8 mouse cellular contexts compared by ENCODE assay signal in genomic region chr4:134852438-134853255, GRCm38 (mm10). TPM values are rescaled to one million over a fixed set of nuclear protein-coding genes. Genes with fewer than 3 reads are reported as not detected.
DNase-seq lines count a peak whose midpoint lies in the region; ATAC-seq and TF ChIP-seq lines count a peak whose summit lies in the region.

No protein-coding gene starts in this region.

- peak overlapping the region; percentile 98 for H3K27ac ChIP-seq in heart, embryonic 10.5 days
- no peak overlapping the region for H3K27ac ChIP-seq in embryonic fibroblast, embryonic 13.5 days (ENCODE audit: insufficient read depth, low read length)
- peak overlapping the region; percentile 100 for H3K27ac ChIP-seq in hindbrain, embryonic 13.5 days
- H3K27ac ChIP-seq in liver, embryonic 13.5 days = peak overlapping the region; percentile 94

- TF ChIP-seq CTCF in embryonic fibroblast, embryonic 13.5 days (IDR thresholded peaks at IDR 0.05; ENCODE audit: borderline replicate concordance, insufficient read depth, low read length) = no peak

- peak overlapping the region; percentile 99 for H3K4me3 ChIP-seq in heart, embryonic 10.5 days
- peak overlapping the region; percentile 93 for H3K4me3 ChIP-seq in embryonic fibroblast, embryonic 13.5 days (ENCODE audit: insufficient read depth, low read length)
- H3K4me3 ChIP-seq in hindbrain, embryonic 13.5 days = peak overlapping the region; percentile 99
- H3K4me3 ChIP-seq in liver, embryonic 13.5 days (replicated peaks) = peak overlapping the region; percentile 98

- TF ChIP-seq POLR2A in embryonic fibroblast, embryonic 13.5 days (IDR thresholded peaks at IDR 0.05; ENCODE audit: low read depth, low read length) = no peak

- peak; percentile 85 for DNase-seq in heart, embryonic 10.5 days (ENCODE audit: low spot score)
- no peak for DNase-seq in heart, adult 8-10 months (ENCODE audit: low spot score)
- DNase-seq in Muller cell, postnatal 12 days (ENCODE audit: inconsistent ontology term) = peak; percentile 71
- peak; percentile 62 for DNase-seq in liver, embryonic 13.5 days
- DNase-seq in natural killer cell, adult 2 months (ENCODE audit: low spot score in 2 of 2) = peak; percentile 13 to 32
- peak; percentile 72 for DNase-seq in testis, postnatal 10 days (ENCODE audit: low spot score)

- H3K4me1 ChIP-seq in heart, embryonic 10.5 days = peaks cover 25% of the 10 kb centered on the region
- peaks cover 3% of the 10 kb centered on the region; the same call in 1 of the 2 replicates for H3K4me1 ChIP-seq in embryonic fibroblast, embryonic 13.5 days (ENCODE audit: control insufficient read depth, insufficient read depth, low read length)
- H3K4me1 ChIP-seq in hindbrain, embryonic 13.5 days (replicated peaks) = peaks cover 40% of the 10 kb centered on the region
- peaks cover 67% of the 10 kb centered on the region for H3K4me1 ChIP-seq in liver, embryonic 13.5 days (replicated peaks)

- peak overlapping the region; percentile 79 for H3K4me2 ChIP-seq in hindbrain, embryonic 13.5 days
- H3K4me2 ChIP-seq in liver, embryonic 13.5 days = peak overlapping the region; percentile 87

- peak; percentile 16 for ATAC-seq in hindbrain, embryonic 13.5 days (ENCODE audit: low FRiP score)
- peak; percentile 54 for ATAC-seq in liver, embryonic 13.5 days (ENCODE audit: low read depth)

- peak overlapping the region; percentile 100 for H3K9ac ChIP-seq in hindbrain, embryonic 13.5 days
- peak overlapping the region; percentile 98 for H3K9ac ChIP-seq in liver, embryonic 13.5 days

- H3K36me3 ChIP-seq in heart, embryonic 10.5 days = no peaks in the 10 kb centered on the region
- no peaks in the 10 kb centered on the region for H3K36me3 ChIP-seq in hindbrain, embryonic 13.5 days
- peaks cover 4% of the 10 kb centered on the region; the same call in 1 of the 2 replicates for H3K36me3 ChIP-seq in liver, embryonic 13.5 days

- H3K9me3 ChIP-seq in heart, embryonic 10.5 days = no peaks in the 10 kb centered on the region
- no peaks in the 10 kb centered on the region for H3K9me3 ChIP-seq in hindbrain, embryonic 13.5 days
- H3K9me3 ChIP-seq in liver, embryonic 13.5 days (replicated peaks) = no peaks in the 10 kb centered on the region

- WGBS in heart, embryonic 10.5 days = under 1% methylated on average over 102 of the region's 106 CpGs
- WGBS in hindbrain, embryonic 13.5 days = under 1% methylated on average over 94 of the region's 106 CpGs
- under 1% methylated on average over 90 of the region's 106 CpGs for WGBS in liver, embryonic 13.5 days (ENCODE audit: insufficient replicate concordance)

- peaks cover 25% of the 10 kb centered on the region for H3K27me3 ChIP-seq in heart, embryonic 10.5 days (ENCODE audit: insufficient read depth, poor library complexity, severe bottlenecking)
- H3K27me3 ChIP-seq in hindbrain, embryonic 13.5 days = peaks cover 22% of the 10 kb centered on the region
- peaks cover 8% of the 10 kb centered on the region; the same call in 1 of the 2 replicates for H3K27me3 ChIP-seq in liver, embryonic 13.5 days

RNA-seq across cellular contexts. Expression of gene Maco1, which starts 0.5 kb away (rescaled TPM):
- 21.7 and 31.4 TPM in 2 replicates for polyA plus RNA-seq in heart, embryonic 10.5 days (2016; fragmentation: Nextera tagmentation; extraction: Ambion mirVana)
- 10 to 100 TPM; 21.1 to 25.0 (median 23.2) TPM for total RNA-seq in heart, adult 8-10 months (2022)
- 38.6 and 42.3 TPM in 2 replicates for polyA plus RNA-seq in embryonic fibroblast, embryonic 13.5 days (2011; ENCODE audit: insufficient read length, low read depth, missing spikeins)
- polyA plus RNA-seq in hindbrain, embryonic 13.5 days (2015; fragmentation: Nextera tagmentation; extraction: Ambion mirVana) = 112 and 115 TPM in 2 replicates
- polyA plus RNA-seq in liver, embryonic 13.5 days (2015; fragmentation: Nextera tagmentation; extraction: Ambion mirVana) = 19.0 and 23.3 TPM in 2 replicates

RNA-seq across cellular contexts. Expression of gene Rhd, which starts 11.7 kb away (rescaled TPM):
- polyA plus RNA-seq in heart, embryonic 10.5 days (2016; fragmentation: Nextera tagmentation; extraction: Ambion mirVana) = 24.2 and 38.7 TPM in 2 replicates
- 10 to 100 TPM in 1 of 4 experiments, 1 to 10 TPM in 3; 8.4 to 10.2 (median 8.5) TPM for total RNA-seq in heart, adult 8-10 months (2022)
- polyA plus RNA-seq in embryonic fibroblast, embryonic 13.5 days (2011; ENCODE audit: insufficient read length, low read depth, missing spikeins) = 0.51 and 0.72 TPM in 2 replicates
- 1.3 and 2.3 TPM in 2 replicates for polyA plus RNA-seq in hindbrain, embryonic 13.5 days (2015; fragmentation: Nextera tagmentation; extraction: Ambion mirVana)
- polyA plus RNA-seq in liver, embryonic 13.5 days (2015; fragmentation: Nextera tagmentation; extraction: Ambion mirVana) = 545 and 561 TPM in 2 replicates

Comparison
In these comparisons a context has a peak if more than half of its experiments do, and no peak if none do; other contexts are left out.
1. RNA of gene Rhd, which starts 11.7 kb away (polyA plus RNA-seq): 545 to 561 TPM in liver, embryonic 13.5 days; 24.2 to 38.7 TPM in heart, embryonic 10.5 days, 1.3 to 2.3 TPM in hindbrain, embryonic 13.5 days and 0.51 to 0.72 TPM in embryonic fibroblast, embryonic 13.5 days; every median in the first group is over 10 times any median in the second.
2. Peak in every context shown above with its lines, with median percentiles within 50 percentile points of each other: H3K4me3 ChIP-seq.